Mouse (Mus musculus) lung, adult 18-20 months (tissue): ENCODE measurements around the gene Mcam.
"Not testable (repeated sequence)": the region's sequence is repeated elsewhere in the genome, so short reads cannot be mapped to it uniquely, and the experiment has no call there.

Experiments
- DNase-seq, 2 experiments: peaks; one replicate each; pipeline ENCODE4 v3.0.0; 2022; ENCODE audit warnings: mixed read lengths in 2 of 2

Mcam gene

GRCm38 (mm10) chr9:44109360-44110095 is 24.7 kb upstream of the Mcam start:
- DNase-seq = peak; percentile 67 to 73

GRCm38 (mm10) chr9:44111909-44112308 is 22.4 kb upstream of the Mcam start:
- not testable (repeated sequence) for DNase-seq

DNA sequence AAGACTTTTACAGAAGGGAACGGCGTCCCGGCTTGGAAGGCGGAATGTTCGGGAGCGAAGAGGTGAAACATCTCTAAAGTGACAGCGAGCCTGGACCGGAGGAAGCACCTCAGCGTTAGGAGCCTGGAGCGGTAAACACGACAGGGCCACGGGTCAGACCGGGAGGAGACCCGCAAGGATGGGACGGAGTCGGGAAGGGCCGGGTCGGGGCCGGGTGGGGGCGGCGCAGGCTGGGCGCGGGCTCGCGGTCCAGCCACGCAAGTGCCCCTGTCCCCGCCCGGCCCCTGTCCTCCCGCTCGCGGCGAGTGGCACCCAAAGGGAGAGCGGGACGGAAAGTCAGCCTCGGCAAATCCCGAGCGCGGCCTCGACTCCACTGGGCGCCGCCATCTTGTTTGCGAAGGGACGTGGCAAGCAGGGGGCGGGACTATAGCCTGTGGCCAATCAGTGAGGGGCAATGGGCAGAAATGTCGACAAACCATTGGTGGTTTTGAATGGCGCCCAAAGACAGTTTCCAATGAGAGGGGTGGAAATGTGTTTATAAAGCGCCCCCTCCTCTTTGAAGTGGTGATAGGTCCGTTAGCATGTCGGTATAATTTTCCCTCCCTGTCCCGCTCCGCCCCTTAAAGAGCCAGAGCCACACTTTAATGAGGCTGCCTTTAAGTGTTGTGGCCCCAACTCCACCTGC is 21.0 kb upstream of the Mcam start, which contains the start of the genes Gm49380 and Rnf26:
TSS of gene Gm49380 (minus strand) at position 396 of the 685 bp plus-strand sequence.
TSS of gene Rnf26 (minus strand) at position 413 of the 685 bp plus-strand sequence.
- DNase-seq = peak; percentile 97 to 98

GRCm38 (mm10) chr9:44114453-44114852 is 19.8 kb upstream of the Mcam start:
- DNase-seq = no peak

DNA sequence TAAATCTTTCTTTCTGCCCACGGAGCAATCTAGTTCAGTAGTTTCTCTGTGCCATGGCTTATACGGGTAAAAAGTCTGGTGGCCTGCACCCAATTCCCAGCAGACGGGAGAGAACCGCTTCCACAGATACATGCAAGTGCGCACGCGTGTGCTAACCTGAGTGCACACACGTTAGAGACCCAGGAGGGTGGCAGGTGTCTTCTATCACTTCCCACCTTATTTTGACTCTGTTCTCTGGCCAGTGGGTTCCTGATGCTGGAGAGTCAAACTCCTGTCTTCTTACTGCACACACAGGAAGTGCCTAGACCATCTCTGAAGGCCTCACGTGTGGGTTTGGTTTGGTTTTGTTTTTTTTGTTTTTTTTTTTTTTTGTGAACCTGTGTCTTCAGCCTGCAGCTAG is 18.7 kb upstream of the Mcam start:
- DNase-seq = no peak

DNA sequence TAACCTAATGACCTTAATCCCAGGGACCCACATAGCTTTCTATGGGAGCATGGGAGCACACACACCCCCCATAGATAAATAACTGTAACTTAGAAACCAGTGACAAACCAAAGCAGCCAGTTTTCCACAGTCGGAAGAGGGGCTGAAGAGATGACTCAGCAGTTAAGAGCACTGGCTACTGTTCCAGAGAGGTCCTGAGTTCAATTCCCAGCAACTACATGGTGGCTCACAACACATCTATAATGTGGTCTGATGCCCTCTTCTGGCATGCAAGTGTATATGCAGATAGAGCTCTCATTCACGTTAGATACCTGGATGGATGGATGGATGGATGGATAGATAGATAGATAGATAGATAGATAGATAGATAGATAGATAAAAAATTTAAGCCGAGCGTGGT is 18.1 kb upstream of the Mcam start:
- no peak for DNase-seq

DNA sequence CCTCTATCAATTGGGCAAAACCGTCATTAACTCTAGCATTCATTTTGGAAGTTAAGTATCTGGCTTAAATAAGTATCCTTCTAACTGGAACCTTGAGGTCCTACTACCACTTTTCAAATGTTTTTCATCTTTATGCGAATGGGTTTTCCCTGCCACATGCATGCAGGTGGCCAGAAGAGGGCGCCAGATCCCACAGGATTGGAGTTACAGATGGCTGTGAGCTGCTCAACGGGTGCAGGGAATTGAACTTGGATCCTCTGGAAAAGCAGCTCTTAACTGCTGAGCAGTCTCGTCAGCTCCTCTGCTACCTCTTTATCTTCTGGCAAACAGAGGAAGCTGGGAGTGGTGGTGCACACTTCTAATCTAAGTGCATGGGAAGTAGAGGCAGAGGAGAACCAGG is 15.3 kb upstream of the Mcam start:
- peak in 1 of 2 experiments; percentile 46 for DNase-seq

GRCm38 (mm10) chr9:44119948-44120465 is 14.3 kb upstream of the Mcam start:
- no peak for DNase-seq

GRCm38 (mm10) chr9:44124317-44124716 is 10.0 kb upstream of the Mcam start:
- DNase-seq = peak in 1 of 2 experiments; percentile 19

GRCm38 (mm10) chr9:44125026-44125425 is 9.2 kb upstream of the Mcam start:
- DNase-seq = no peak

DNA sequence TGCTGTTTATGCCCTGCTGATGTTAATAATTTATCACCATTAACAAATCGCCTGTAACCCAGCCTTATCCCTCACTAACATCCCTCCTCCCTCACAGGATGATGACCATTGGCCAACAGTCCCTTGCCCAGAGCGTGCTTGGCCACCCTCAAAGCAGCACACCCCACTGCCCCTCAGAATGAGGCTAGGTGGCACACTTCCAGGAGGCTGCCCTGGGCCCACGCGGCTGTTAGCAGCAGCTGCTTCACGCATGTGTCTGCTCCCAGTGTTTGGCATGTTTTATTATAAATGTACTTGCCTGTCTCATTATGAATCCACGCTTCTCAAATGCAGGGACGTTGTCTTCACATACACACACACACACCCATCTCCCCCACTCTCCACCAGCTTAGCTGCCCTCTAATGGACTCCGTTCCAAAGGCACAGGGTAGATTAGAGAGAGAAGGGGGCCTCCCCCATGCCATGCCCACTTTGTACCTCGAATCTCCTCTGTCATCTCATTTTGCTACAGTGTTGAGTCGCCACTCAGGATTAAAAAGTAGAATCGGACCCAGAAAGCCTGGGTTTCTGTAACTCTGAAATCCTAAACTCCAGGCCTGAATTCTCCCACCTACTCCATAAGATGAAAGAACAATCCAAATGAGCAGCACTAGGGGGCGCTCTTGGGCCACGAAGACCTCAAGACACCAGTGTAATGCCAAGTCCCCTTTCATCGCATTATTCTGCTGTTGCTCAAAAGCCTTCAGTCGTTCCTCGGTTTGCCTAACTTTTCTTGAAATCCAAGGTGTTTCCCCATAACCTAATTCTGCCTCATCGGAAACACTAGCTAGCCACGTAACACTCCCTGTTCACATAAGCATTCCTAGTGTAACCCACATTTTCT is 8.5 kb upstream of the Mcam start:
- DNase-seq = peak; percentile 82 to 89

DNA sequence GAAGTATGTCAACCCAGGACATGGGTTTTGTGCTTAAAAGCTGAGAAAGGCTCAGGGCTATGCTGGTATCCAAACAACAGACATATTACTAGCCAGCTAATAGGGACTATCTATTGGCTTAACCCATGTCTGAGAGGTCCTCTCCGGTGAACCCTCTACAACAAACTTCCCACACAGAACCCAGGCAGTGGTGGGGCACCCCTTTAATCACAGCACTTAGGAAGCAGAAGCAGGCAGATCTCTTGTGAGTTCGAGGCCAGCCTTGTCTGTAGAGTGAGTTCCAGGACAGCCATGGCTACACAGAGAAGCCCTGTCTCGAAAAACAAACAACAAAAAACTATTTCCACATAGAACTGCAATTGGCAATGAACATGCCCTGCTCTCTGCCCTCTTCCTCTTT is 7.5 kb upstream of the Mcam start:
- DNase-seq = no peak

GRCm38 (mm10) chr9:44127351-44127801 is 6.9 kb upstream of the Mcam start:
- peak; percentile 45 to 56 for DNase-seq

GRCm38 (mm10) chr9:44129633-44130032 is 4.6 kb upstream of the Mcam start:
- DNase-seq = peak; percentile 55 to 73

- DNase-seq = peak; percentile 90 to 91
These were observed 4.2 kb upstream of the Mcam start for GRCm38 (mm10) chr9:44130034-44130433.

DNA sequence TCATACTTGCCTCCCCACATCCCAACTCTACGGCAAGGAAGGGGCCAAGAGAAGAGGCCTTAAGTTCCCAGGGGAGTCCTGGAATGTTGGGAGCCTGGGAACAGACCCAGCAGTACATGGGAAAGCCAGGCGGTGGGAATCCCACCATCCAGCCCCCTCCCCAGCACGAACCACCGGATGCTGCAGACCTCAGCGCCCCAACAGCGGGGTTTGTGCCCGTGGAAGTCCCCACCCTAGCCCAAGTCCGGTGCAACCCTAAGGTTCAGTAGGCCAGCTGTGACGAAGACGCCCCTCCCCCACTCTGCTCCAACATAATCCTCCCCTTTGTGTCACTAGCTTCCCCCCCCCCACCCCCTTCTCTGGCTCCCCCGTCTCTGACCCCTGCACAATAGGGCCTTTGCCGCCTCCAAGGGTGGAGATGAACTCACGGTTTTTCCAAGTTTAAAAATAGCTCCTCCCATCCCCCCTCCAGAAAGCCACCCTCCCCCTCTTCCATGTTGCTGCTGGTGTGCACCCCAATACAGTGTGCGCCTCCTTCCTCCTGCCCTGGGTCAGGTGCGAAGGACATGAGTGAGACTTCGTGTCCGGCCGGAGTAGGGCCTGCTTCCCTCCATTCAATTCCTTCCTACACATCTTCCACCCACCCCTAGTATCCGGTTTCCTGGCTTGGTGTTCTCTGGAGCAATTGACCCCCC is 3.5 kb upstream of the Mcam start:
- peak; percentile 53 to 59 for DNase-seq

DNA sequence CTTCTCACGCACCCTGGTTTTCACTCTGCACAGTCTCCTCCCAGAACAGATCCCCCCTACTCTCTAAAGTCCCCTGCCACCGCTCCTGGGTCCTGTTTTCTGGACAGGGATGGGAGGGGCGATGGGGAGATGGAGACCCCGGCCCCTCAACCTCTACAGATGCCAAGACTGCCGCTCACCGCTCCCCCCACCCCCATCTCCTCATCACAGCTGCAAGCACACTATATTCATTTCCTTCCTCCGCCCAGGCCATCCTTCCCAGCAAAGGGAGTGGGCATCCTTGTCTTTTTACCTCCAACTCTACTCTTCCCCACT is 3.0 kb upstream of the Mcam start:
- no peak for DNase-seq

- no peak for DNase-seq
These were observed 2.1 kb upstream of the Mcam start for GRCm38 (mm10) chr9:44132200-44132599.

GRCm38 (mm10) chr9:44133287-44133686 is 982 bp upstream of the Mcam start:
- peak in 1 of 2 experiments; percentile 10 for DNase-seq

DNA sequence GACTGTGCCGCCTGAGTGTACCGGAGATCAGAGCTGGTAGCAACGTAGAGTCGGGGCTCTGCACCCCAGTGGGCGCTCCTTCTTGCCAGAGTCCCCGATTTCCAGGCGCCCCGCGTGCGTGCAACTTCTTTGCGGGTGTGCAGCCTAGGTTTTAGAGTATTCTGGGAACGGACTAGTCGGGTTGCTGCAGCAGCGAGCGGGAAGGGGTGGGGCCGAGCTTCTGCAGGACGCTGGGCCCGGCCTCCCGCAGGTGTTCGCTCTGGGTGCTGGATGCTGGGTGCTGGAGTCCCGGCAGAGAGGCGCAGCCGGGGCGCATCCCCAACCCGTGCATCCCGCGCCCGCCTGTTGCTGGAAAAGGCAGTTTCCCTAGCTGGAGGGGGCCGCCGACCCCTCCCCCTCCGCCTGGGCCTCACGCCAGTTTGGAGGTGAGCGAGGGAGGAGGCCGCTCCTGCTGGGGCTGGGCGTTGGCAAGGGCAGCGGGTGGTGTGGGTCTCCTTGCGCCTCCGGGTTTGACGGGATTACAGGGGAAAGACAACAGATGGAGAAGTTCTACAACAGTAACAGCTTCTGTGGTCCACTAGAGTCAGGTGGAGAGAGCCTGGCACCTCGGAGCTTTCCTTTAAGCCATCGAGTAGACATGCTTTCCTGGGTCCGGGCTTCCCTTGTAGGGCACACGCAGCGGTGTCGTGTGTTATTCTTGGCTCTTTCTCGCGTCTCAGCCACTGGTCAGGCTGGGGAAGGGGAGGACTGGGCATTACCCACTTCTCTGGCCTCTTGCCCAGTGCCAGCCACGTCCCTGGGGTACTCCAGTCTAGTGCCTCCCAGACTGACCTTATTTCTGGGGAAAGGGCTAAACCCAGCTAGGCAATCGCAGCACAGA is 822 bp downstream of the Mcam start:
- DNase-seq = peak; percentile 49 to 61

DNA sequence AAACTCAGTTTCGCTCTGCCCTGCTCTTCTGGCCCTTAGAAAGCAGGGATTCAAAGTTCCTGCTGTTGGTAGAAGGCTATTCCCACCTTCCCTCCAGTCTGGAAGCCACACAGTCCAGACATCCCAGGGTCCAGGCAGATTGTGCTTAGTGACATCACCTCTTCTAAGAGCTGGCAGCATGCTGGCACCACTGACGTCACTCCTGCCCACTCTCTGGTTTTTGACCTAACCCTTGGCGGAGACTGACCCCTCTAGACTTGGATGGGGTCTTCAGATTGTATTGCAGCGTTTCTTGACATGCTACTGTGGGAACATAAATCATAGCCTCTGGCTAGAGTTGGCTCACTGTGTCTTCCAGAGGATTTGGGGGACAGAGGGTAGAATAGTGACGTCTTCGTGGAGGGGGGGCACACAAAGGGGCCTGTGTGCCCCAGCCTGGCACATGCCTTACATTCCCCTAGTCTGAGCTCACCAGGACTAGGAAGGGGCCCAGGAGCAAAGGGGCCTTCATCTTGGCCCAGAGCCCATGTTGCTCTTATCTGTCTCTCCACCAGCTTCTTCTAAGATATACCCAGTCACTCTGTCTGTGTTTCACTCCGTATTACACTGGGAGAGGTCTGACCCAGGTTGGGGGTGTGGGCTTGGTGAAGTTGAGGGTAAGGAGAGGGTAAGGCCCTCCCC is 1.6 kb downstream of the Mcam start:
- peak in 1 of 2 experiments; percentile 25 for DNase-seq
